Mouse (Mus musculus): ENCODE data around the gene Chac2.
"Not testable (repeated sequence)": the region's sequence is repeated elsewhere in the genome, so short reads cannot be mapped to it uniquely, and the experiment has no call there.

Gene Chac2

GRCm38 (mm10) chr11:30985877-30986624 is at the start of gene Chac2:
Gene Chac2, minus strand, starts transcription at chr11:30986350.
- peak; percentile 84 for DNase-seq (ENCODE audit: low spot score)

DNA sequence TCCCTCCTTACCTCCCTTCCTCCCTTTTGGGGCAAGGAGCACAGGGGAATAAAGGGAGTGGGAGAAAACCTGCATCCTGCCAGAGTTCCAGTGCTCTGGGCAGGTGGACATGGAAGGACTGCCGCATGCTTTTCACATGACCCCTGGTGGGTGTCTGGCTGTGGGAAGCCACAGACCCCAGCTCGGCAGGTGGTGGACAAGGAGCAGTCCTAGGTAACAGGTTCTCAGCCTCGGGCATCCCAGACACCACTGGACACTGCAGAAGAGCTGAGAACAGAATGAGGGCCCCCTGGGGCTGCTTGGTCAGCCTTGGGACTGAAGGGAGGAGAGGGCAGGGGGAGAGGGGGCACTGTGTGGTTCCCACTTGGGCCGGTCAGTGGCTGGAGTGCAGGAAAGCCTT is 48.8 kb upstream of the Chac2 start:
- no peak for DNase-seq (ENCODE audit: low spot score)

- DNase-seq (ENCODE audit: low spot score), result not testable (repeated sequence)
These were observed 31.3 kb upstream of the Chac2 start for GRCm38 (mm10) chr11:31017466-31017865.

- DNase-seq (ENCODE audit: low spot score), result not testable (repeated sequence)
These were observed 23.5 kb upstream of the Chac2 start for GRCm38 (mm10) chr11:31009668-31010067.

- DNase-seq (ENCODE audit: low spot score), result no peak
These were observed 15.2 kb upstream of the Chac2 start for GRCm38 (mm10) chr11:31001169-31001908.

DNA sequence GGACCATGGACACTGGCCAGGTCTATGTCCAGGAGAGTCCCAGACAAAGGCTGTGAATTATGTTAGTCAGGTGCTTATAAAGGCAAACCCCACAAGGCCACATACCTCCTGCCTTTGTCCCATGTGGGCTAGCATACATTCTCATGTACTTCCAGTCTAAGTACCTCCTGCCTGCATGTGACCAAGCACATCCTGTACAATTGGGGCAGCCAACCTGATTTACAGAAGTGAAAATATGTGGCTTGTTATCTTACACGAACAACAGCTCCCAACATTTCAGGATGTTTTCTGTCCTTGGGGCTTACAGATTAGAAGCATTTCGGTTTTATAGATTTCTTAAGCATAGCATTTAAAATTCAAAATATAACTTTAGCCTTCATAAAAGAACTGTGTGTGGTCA is 13.9 kb upstream of the Chac2 start:
- DNase-seq (ENCODE audit: low spot score), result no peak

DNA sequence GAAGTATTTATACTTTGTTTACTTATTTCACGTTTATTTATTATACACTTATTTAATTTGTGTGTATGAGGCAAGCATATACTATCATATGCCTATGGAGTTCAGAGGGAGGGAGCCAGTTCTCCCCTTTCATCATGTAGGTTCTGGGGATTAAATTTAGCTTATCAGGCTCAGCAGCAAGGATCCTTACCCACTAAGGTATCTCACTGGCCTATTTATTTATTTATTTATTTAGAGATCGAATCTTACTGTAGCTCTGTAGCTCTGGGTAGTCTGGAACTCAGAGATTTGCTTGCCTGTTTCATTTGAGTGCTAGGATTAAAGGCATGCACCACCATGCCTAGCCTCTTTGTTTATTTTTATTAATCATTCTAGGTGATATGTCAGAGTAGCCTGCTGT is 12.6 kb upstream of the Chac2 start:
- no peak for DNase-seq (ENCODE audit: low spot score)

DNA sequence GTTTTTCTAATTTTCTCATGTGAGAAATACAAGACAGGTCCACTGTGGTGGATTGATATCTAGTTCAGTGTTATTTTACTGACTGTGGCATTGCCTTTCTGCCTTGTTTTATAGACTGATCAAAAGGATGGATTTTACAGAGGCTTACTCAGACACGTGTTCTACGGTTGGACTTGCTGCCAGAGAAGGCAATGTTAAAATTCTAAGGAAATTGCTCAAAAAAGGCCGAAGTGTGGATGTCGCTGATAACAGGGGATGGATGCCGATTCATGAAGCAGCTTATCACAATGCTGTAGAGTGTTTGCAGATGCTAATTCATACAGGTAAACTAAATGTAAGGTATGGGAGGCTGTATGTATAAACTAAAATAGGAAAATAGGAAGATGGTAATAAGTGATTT is 12.0 kb upstream of the Chac2 start:
- no peak for DNase-seq (ENCODE audit: low spot score)

DNA sequence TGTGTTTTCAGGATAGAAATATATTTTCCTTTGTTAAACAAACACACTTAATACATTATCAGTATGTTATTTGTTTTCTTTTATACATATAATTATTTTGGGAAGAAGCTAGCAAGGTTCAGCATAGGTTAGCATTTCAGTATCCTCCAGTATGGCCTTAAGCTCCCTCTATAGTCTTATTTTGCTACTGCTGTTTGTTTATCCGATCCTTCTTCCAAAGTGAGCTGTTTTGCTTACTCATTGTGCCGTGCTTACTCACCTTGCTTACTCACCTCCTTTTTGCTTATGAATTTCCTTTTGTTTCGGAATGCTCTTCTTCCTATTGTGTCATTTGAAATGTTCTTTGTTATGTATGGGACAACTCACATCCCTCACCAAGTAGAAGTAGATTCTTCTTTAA is 10.5 kb upstream of the Chac2 start:
- DNase-seq (ENCODE audit: low spot score), result no peak

DNA sequence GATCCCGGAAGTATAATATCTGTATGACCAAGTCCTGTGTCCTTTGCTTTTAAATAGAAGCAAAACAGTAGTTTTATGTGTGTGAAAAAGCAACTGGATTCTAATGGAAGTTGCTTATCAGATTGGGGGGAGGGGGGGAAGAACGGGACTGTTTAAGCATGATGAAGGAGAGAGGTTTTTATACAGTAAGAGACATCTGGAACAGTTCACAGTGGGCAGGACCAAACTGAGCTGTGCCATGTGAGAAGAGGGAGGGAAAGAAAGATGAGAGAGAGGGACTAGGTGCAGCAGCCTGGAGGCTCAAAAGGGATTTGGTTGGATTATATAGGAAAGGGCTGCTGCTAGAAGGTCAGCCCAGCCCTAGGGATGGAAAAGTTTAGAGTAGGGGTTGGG is 471 bp upstream of the Chac2 start:
- no peak for DNase-seq (ENCODE audit: low spot score)

- DNase-seq (ENCODE audit: low spot score), result no peak
These were observed 913 bp downstream of the Chac2 start for GRCm38 (mm10) chr11:30985237-30985636.

GRCm38 (mm10) chr11:30954279-30954725 is 31.8 kb downstream of the Chac2 start, which contains the start of gene Erlec1:
Gene Erlec1, minus strand, starts transcription at chr11:30954335.
- peak; percentile 92 for DNase-seq (ENCODE audit: low spot score)

GRCm38 (mm10) chr11:30953469-30954154 is 32.5 kb downstream of the Chac2 start:
- no peak for DNase-seq (ENCODE audit: low spot score)

GRCm38 (mm10) chr11:30952829-30953228 is 33.3 kb downstream of the Chac2 start:
- DNase-seq (ENCODE audit: low spot score), result peak; percentile 1

DNA sequence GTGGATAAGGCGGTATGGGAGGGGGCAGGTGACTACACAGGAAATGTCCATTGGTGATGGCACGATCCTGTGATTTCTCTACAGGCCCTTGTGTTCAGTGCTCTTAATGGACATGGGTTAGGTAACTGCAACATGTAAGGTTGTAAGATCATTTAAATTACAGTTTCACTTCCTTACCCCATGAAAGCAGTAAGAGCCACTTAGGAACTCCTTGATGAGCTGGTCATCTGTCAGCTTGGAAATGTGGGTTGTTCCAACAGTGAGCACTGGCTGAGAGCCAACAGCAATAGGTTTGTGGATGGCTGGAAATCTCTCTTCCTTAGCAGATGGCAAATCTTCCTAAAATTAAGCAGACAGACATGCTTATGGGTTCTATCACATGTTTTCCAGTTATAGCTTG is 42.6 kb downstream of the Chac2 start:
- DNase-seq (ENCODE audit: low spot score), result no peak

DNA sequence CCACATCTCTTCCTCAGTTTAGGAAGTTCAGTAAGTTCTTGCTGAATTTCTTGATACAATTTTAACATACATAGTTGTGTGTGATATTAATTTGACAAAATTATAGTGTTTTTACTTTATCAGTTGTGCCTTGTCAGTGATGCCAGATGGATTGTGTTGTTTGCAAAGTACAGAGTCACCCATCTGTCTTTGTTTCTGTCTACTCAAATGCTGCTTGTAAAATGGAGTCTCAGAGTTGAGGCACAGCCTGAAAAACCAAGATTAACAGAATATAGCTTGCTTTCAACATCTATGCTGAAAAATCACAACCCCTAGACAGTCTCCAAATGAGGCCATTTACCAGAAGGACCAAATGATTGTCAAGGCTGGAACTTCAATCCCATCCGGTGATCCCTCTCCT is 57.7 kb downstream of the Chac2 start:
- no peak for DNase-seq (ENCODE audit: low spot score)

DNA sequence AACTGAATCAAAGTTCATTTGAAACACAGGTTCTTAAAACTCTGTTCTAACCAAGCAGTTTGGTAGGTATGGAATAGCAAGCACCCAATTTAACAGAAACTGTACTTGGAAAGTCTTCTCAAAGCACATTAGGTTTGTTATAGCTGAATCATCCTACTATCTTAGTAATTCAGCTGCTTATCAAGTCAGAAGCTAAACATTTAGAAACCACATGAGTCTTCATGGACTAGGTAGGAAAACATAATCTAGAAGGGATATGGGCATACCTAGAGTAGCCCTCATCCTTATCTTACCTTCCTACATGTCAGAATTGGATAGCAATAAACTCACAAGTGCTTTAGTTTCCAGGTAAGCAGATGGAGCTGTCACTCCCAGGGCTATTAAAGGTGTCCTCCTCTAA is 58.1 kb downstream of the Chac2 start:
- no peak for DNase-seq (ENCODE audit: low spot score)

All from T-cell, adult 2 months (primary cell).